Mouse (Mus musculus) cerebral cortex, adult 2 months (tissue): ENCODE measurements around the gene Ldlrap1.

Source experiments
- WGBS: fragments of 180-500 bp; shearing (Covaris S2); methylation state at CpG from one replicate; pipeline ENCODE4 v1.1.7; 2018; 5-methylcytosine and 5-hydroxymethylcytosine counted together

Ldlrap1 gene

GRCm38 (mm10) chr4:134751682-134752380 lies 16.0 kb downstream of the Ldlrap1 start:
- 91% methylated on average over 18 of the region's 18 CpGs for WGBS

- WGBS = 78% methylated on average over 6 of the region's 6 CpGs
Measured at GRCm38 (mm10) chr4:134750825-134751224, 17.0 kb downstream of the Ldlrap1 start.

- 76% methylated on average over 5 of the region's 5 CpGs for WGBS
Measured at GRCm38 (mm10) chr4:134750263-134750662, 17.6 kb downstream of the Ldlrap1 start.

- 79% methylated on average over 21 of the region's 21 CpGs for WGBS
Measured at GRCm38 (mm10) chr4:134749301-134750030, 18.4 kb downstream of the Ldlrap1 start.

GRCm38 (mm10) chr4:134745900-134746661 lies 21.7 kb downstream of the Ldlrap1 start:
- WGBS = 59% methylated on average over 16 of the region's 16 CpGs

GRCm38 (mm10) chr4:134743881-134744633 lies 23.8 kb downstream of the Ldlrap1 start:
- WGBS = 48% methylated on average over 16 of the region's 16 CpGs

- WGBS = 90% methylated on average over 8 of the region's 8 CpGs
Measured at GRCm38 (mm10) chr4:134741949-134742348, 25.9 kb downstream of the Ldlrap1 start.

GRCm38 (mm10) chr4:134740186-134740585 lies 27.6 kb downstream of the Ldlrap1 start:
- WGBS = 97% methylated on average over 4 of the region's 4 CpGs

- WGBS = 98% methylated on average over 3 of the region's 3 CpGs
Measured at GRCm38 (mm10) chr4:134739530-134739929, 28.3 kb downstream of the Ldlrap1 start.

GRCm38 (mm10) chr4:134737365-134737910 lies 30.4 kb downstream of the Ldlrap1 start:
- 68% methylated on average over 14 of the region's 14 CpGs for WGBS

- WGBS = 39% methylated on average over 7 of the region's 7 CpGs
Measured at GRCm38 (mm10) chr4:134736147-134736546, 31.7 kb downstream of the Ldlrap1 start.

GRCm38 (mm10) chr4:134734629-134735081 lies 33.2 kb downstream of the Ldlrap1 start:
- whole genome bisulfite sequencing = 51% methylated on average over 9 of the region's 9 CpGs

GRCm38 (mm10) chr4:134734038-134734628 lies 33.7 kb downstream of the Ldlrap1 start:
- WGBS = 24% methylated on average over 13 of the region's 13 CpGs

- WGBS = 60% methylated on average over 9 of the region's 9 CpGs
Measured at GRCm38 (mm10) chr4:134733371-134733770, 34.5 kb downstream of the Ldlrap1 start.

GRCm38 (mm10) chr4:134730106-134730505 lies 37.7 kb downstream of the Ldlrap1 start:
- 42% methylated on average over 8 of the region's 8 CpGs for whole genome bisulfite sequencing

GRCm38 (mm10) chr4:134725735-134726345 lies 42.0 kb downstream of the Ldlrap1 start:
- WGBS = 81% methylated on average over 13 of the region's 13 CpGs

- WGBS = 72% methylated on average over 4 of the region's 4 CpGs
Measured at GRCm38 (mm10) chr4:134724974-134725373, 42.9 kb downstream of the Ldlrap1 start.

- WGBS = 67% methylated on average over 3 of the region's 3 CpGs
Measured at GRCm38 (mm10) chr4:134723251-134723650, 44.6 kb downstream of the Ldlrap1 start.

GRCm38 (mm10) chr4:134721076-134721475 lies 46.7 kb downstream of the Ldlrap1 start:
- 67% methylated on average over 6 of the region's 6 CpGs for WGBS

- WGBS = 69% methylated on average over 3 of the region's 3 CpGs
Measured at GRCm38 (mm10) chr4:134720371-134720770, 47.5 kb downstream of the Ldlrap1 start.
